Mouse (Mus musculus) cerebellum, postnatal 25 days (tissue): ENCODE measurements at regions not wholly inside any gene's neighbourhood (a gene's known extent, or its start where the extent isn't known, plus 50 kb on each side); places are given as distances from the start of the nearest gene placed in this dataset.

ENCODE experiments used
- DNase-seq, 2 experiments: peaks; one replicate each; pipeline ENCODE4 v3.0.0; 2021; ENCODE audit warnings: mixed read lengths in 2 of 2

DNA sequence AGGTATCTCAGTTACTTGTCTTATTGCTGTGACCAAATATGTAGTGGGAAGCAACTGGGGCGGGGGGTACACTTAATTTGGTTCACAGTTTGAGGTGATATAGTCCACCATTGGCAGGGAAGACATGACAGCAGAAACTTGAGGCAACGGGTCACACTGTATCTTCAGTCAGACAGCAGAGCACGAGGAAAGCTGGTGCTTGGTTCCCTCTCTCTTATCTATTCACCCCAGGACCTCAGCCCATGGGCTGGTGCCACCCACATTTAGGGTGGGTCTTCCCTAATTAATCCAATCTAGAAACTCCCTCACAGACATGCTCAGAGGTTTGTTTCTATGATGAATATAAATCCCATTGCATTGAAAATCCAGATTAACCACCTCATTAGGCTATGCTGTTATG is 56.5 kb downstream of the Otud1 start:
- DNase-seq: no peak

DNA sequence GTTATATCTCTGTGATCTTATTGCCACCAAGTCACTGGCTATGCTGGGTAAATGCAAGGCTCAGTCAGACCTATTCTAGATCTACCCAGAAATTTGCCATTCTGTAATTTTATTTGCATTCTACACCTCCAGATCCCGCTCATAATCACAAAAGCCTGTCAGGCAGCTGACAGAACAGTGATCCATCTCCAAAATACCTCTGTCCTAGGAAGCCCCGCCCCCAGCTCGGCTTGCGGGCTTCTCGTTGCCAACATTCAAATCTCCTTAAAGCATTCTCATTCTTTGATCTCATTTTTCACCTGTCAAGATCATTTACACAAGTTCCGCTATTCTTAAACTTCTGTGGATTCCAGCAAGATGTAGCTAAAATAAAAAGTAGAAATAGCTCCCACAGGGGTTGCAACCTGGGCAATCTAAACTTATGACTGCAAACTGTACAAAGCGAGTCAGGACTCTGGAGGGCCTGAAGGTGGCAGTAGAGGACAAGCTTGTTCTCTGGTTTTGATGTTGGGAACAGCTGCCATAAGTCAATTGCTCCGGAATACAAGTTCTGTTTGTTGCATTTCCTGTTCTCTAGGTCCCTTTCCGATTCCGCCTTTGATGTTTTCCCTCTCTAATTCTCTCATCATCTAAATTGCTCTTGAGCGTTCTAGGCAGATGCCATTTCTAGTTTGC is 58.1 kb downstream of the Otud1 start:
- DNase-seq: peak; percentile 49 to 78

DNA sequence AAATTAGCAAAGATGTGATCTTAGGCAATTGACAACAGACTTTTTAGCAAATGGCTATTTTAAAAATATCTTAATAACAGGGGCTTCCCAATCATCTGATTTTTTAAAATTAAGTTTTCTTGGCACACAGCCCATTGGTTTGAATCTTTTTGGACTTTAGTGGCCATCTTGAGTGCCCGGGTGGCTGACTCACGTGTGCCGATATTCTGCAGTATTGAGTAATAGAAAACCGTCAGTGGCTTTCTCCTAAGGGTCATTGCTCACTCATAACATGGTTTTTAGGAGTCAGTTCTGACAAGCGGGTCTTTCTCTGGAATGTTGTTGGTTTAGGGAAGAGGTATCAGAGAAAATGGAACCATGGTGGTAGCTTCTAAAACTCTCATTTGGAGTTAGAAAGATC is 58.8 kb downstream of the Otud1 start:
- DNase-seq: no peak

DNA sequence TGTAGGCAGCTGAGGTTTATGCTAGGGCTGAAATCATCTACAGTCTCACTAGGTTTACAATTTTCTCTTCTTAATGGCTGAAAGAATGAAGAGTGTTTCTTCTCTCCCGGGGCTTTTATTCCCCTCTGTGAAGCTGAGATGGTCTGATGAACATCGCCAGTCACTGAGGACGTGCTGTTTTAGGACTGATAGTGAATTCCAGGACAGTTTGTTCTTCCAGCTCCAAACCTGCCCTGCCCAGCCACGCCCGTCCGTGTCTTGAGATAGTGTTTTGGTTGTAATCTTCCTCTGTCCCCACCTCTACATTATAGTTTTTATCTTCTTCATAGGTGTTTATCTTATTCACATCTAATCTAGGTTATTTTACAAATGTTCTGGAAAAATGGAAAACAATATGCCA is 68.5 kb downstream of the Otud1 start:
- DNase-seq: no peak

DNA sequence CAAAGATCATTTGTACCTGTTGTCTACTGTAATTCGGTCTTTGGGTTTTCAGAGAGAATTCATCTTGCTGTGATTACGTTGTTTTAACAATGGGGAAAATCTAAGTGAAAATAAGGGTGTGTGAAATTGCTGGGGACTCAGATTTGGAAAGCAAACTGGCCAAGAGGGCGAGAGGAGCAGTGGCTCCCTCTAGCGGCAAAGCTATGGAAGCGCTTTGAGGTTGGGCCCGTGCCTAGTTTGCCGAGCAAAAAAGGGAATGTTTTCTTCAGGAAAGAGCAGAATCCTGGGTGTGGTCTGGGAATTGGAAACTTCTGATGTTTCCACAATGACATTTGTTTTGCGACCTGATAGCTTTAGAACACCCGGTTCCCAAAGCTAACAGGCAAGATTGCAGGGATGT is 69.4 kb downstream of the Otud1 start:
- peak; percentile 48 to 64 for DNase-seq

DNA sequence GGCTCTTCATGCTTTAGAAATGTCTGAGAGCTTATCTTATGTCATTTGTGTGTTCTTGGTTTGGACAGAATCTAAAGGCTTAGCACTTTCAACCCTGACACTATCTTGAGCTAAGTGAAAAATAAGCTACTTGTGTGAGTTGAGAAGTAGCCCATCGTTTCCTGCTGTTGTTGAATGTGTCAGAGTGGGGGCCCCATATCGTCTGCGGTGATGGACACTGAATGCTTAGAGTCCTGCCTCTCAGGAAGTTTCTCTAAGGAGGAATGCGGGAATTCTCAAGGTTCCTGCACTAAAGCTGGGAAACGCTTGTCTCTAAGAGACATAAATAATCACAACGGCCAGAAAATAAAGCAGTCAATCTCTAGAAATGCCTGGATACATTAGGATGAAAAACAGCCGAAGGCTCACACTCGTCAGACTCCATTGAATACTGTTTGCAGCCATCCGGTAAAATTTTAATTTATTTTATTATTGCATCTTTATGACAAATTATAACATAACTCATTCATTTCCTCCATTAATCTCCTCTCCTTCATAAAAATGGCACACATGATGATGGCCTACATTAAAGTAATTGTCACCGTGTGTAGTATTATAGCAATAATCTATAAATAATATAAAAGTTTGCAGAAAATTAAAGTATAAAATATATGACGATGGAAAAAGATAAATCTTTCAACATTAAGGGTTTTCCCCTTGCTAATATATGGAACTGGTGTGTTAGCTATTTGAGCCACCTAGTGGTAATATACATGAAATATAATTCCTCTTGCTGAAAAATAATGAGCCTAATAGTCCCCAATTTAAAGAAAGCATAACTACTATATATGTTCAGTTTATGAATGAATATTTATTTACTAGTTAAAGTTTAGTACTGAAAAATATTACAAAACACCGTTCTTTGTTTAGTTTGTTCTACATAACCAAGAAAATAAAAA is 75.6 kb downstream of the Otud1 start:
- DNase-seq: no peak

DNA sequence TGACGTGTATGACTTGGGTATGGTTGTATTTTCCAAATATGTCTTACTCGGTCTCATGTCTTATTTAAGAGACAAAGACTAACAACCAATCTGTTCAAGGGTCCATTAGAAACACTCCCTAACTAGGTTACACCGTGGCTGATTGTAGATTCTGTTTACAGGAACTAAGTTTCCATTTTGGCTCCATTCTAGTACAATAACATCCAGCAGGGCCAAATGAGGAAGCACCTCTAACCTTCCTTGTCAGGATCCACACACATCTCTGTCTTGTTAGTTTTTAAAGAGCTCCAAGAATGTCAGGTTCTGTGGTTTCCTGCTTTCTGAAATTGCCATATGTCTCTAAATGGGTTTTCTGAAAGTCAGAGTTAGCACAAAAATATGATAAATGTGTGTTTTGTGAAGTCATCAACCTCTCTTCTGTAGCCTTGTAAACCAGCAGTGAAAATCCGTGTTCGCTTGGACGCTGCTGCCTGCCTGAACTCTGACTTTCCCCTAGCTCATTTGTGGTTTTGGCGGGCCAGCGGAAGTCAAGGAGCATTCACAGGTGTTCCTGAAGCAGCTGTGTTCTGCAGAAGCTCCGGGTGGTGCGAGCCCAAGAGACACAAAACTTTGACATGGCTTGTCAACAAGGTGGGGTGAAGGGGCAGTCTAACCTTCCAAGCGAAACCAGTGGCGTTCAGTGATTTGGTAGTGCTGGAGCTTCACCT is 76.8 kb downstream of the Otud1 start:
- no peak for DNase-seq

DNA sequence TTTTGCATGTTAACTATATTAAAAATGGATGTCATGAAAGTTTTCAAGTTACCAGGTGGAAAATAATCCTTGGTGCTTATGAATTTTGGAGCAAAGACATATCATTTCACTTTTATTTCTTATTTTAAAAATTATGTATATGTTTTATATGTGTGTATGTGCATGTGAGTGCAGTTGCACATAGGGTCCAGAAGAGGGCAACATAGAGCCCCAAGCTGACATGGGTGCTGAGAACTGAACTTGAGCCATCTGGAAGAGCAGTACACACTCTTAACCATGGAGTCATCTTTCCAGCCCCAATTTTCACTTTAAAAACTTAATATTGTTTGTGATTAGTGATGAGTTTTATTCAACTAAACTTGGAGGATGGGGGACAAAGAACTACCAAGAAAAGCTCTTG is 84.0 kb downstream of the Otud1 start:
- no peak for DNase-seq

DNA sequence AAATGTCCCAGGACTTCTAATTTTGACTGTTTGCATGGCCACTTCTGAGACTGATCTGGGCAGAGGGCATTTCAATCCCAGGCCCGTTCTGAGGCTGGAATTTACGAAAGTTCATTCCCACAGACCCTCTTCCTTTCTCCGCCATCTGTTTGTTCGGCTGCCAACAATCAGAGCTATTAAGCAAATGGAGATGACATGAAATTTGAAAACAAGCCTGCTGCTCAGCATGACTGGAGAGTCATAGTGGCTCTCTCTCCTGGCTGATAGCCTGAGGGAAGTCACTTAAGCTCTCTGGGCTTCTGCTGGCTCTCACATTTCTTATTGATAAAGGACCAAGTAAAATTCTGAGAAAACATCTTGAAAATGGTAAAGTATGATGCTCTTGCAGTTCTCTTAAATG is 85.9 kb downstream of the Otud1 start:
- peak; percentile 37 to 67 for DNase-seq

DNA sequence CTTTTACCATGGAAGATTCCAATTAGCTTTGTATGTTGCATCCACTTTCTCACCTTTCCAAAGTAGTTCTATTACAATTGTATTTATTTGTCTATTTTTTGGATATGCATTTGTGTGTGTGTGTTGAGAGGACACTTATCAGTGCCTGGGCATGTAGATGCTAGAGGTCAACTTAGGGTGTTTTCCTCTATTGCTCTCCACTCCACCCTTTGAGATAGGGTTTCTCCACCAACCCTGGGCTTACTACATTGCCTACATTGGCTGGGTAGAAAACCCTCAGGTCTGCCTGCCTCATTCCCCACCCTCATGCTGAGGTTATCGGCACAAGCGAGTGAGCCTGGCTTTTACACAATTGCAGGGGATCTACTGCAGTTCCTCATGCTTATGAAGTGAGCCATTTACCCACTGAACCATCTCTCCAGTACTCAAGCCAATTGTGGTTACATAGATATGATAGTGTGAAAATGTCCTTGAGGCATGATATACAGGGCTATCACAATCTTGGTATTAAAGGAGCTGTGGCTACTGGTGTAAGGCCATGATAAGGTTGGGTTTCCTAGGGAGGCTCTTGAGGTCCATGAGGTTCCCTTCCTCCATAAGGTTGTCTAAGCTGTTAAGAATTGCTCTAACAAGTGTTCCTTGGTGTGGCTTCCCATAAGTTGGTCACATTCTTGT is 87.6 kb downstream of the Otud1 start:
- no peak for DNase-seq

DNA sequence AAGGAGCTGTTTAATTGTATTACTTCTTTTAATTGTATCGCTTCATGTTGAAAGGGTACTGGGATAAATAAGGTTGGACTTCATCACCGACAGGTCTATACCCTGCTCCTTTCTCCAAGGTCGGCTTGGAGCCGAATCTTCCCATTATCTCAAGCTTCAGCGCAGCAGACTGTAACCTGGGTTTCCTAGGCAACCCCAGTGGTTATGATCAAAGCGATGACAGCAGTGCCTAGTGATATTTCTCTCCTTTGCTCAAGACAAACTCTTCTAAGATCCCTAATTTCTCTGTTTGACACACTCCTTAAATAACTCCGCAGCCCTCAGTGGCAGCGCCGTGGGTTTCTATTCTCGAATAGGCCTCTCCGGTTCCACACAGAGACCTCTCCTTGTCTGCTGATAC is 95.2 kb downstream of the Otud1 start:
- no peak for DNase-seq

DNA sequence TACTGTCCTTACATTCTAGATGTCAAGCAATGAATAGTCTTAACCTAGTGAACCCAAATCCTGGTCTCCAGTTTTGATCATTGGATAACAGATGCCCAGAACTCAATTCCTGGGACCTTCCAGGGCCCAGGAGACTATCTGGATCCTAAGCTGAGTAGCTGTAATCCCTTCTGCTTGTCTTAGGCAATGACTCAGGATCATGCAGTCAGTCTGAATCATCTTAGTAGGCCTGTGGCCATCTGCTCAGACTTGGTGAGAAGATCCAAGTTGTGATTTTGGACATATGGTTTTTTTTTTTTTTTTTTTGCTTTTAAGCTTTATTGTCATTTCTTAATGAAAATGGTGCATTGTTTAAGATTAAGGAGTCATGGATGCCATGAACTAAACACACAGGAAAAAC is 95.9 kb downstream of the Otud1 start:
- DNase-seq: no peak

DNA sequence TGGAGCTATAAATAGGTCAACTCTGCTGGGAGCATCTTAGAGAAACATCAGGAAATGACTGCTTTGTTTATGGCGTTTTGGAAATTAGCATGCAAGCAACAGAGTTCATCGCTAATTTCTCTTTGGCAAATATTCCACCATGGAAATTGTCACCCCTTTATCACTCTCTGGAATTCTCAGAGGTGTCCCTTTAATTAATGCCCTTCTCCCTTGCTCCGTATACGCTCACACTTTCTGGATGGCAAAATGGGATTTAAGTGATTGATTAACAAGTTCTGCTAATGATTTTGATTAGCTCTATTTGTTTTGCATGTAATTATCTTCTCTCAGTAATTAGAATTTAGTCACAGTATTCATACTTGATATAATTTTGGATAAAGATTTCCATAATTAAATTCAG is 100.4 kb downstream of the Otud1 start:
- no peak for DNase-seq

DNA sequence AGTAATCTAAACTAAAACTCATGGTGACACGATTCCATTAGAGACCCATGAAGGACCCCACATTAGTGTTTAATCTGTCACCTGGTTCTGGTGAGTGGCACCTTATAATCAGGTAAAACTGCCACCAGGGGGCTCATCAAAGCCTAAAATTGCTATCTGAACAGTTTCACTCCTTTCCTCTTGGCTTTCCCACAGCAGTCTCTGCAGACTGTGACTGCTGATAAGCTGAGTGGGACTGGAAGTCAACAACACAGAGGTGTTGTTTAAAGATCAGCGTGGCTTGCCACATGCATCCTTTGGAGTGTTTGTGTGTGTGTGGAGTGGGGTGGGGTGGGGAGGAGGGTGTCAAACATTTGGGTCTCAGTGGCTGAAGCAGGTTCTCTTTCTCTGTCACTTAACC is 101.6 kb downstream of the Otud1 start:
- no peak for DNase-seq

DNA sequence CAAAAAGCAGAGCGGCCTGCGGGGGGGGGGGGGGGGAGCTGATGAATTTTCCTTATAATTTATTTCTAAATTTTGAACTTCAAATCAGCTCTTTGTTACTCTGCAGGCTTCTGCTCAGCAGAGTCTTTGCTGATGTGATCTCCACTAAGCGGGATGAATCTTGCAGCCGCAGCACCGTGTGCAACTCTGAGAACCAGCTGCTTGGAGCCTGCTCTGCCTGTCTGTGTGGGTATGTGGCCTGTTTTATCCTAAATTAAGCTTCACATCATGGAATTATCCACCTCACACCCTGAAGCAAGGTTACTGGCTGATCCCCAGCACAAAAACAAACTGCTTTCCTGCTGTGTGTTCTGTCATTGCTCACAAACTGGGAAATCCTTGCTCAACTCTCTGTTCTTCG is 102.0 kb downstream of the Otud1 start:
- DNase-seq: no peak

DNA sequence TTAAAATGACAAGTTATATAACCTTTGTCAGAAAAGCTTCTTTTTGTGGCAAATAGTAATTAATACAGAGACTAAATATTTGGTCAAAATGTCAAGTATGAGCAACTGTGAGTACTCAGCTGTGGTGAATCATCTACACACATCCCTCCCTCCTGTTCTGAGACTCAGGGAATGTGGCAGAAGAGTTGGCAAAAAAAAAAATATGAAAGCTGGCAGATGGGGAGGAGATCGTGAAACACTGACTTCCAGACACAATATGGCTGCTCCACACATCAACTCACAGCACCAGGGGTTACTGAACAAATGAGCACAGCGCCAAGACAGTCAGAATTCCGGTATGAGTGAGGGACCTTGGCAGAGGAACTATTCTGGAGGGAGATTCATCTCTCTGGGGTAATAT is 105.4 kb downstream of the Otud1 start:
- DNase-seq: no peak

DNA sequence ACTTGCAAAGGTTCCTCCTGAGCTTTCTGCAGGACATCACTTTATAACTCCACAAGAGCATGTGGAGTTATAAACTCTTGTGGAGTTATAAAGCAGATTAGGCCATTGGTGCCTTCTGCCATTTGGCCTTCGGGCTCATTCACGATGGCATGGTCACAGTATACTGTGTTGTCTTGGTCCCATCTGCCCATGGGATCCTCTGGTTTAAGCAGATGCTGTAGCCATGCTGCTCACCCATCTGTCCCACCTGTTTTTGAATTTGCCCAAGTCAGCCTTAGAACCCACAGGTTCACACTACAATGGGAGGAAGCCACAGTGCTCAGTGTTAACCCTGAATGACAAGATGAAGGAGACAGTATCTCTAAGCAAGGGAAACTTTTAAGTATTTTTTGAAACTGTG is 124.7 kb upstream of the Etl4 start:
- no peak for DNase-seq

DNA sequence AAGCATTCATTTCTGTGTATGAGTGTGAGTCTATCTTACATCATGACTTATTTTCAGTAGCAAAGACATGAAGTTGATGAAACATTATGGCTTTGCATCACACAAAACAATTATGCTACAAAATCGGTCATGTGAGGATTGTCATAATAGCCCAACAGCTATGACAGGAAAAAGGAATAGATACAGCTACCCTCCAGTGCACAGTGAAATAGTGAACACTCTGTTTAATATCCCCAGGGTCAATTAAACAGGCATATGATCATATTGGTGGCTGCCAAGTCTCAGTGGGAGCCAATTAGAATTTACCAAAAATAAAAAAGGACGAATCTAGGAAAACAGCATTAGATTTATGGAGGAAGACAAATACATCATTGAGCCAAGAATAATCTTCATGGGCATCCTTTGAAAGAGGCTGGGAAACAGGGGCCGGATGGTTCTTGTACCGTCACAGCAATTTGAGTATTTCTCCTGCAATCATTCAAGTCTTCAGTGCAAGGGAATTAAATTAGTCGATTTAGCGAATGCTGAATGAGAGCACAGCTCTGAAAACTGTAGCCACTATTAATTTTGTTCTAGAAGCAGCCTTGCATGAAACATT is 123.8 kb upstream of the Etl4 start:
- peak in 1 of 2 experiments; percentile 2 for DNase-seq

DNA sequence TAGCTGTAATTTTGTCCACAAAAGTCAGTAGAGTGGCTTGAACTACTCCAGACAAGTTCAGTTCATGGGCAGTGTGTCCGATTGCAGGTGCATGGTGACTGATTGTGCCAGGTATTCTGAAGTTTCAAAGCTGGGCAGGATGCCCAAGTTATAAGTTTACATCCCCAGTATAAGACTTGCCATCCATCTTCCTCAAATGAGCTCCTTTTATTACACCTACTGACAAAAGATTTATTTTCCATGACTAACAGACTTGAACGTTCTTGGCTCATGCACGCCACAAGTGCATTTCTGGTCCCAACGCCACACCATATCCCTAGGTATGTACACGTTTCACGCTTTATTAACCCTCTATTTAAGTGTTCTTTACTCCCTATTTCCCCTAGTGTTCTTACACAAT is 117.4 kb upstream of the Etl4 start:
- DNase-seq: no peak

DNA sequence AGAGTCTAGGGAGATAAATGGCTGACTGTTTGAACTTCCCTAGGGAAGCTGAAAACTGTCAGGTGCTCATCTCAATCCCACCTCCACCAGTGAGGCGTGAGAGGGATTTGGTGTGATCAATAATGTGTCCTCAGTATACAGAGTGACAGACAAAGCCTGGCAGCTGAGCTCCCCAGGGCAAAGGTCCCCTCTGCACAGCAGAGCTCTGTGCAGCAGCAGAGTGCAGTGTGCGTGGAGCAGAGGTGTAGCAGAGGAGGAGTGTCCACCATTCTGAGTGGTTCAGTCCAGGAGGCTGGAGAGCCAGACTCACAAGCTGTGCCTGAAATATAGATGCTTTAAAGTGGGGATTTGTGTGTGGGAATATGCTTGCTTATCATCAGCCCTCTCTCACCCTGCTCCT is 112.8 kb upstream of the Etl4 start:
- no peak for DNase-seq
